Mouse (Mus musculus) heart, adult 2 months (tissue): ENCODE measurements at regions not wholly inside any gene's neighbourhood (a gene's known extent, or its start where the extent isn't known, plus 50 kb on each side); places are given as distances from the start of the nearest gene placed in this dataset.

ENCODE experiments used
- DNase-seq, 2 experiments: peaks; one replicate each; pipeline ENCODE4 v3.0.0; 2021
- H3K27ac ChIP-seq: fragments of 200-600 bp; 2 replicates; pipeline ENCODE4 v1.8.1; 2022
- H3K27me3 ChIP-seq: fragments of 200-500 bp; 2 replicates; pipeline ENCODE4 v1.6.1; 2012; ENCODE audit warnings: mild to moderate bottlenecking, low read length, inconsistent platforms, mixed read lengths; ENCODE audit not compliant: control insufficient read depth, insufficient read depth
- H3K36me3 ChIP-seq: fragments of 200-500 bp; 2 replicates; pipeline ENCODE4 v1.6.1; 2012; ENCODE audit warnings: low read length, inconsistent platforms; ENCODE audit not compliant: control insufficient read depth, insufficient read depth
- H3K4me1 ChIP-seq: fragments of 200-500 bp; 2 replicates; pipeline ENCODE4 v1.6.1; 2011; ENCODE audit warnings: low read length; ENCODE audit not compliant: control insufficient read depth, insufficient read depth
- H3K4me3 ChIP-seq: fragments of 200-600 bp; 2 replicates; pipeline ENCODE4 v1.8.1; 2022
- H3K79me2 ChIP-seq: fragments of 200-500 bp; replicated peaks from 2 replicates; pipeline ENCODE4 v1.6.1; 2012; ENCODE audit warnings: mild to moderate bottlenecking, inconsistent platforms, low read length, moderate library complexity, mixed read lengths; ENCODE audit not compliant: control insufficient read depth, insufficient read depth
- H3K9ac ChIP-seq: fragments of 200-500 bp; 2 replicates; pipeline ENCODE4 v1.6.1; 2012; ENCODE audit warnings: low read depth, mild to moderate bottlenecking, control low read depth, inconsistent platforms, low read length, mixed read lengths
- CTCF ChIP-seq: fragments of 200-600 bp; IDR thresholded peaks from 2 replicates; pipeline ENCODE4 v1.8.1; 2022; ENCODE audit warnings: antibody characterized with exemption, mild to moderate bottlenecking, moderate library complexity
- EP300 ChIP-seq: fragments of 200-500 bp; IDR thresholded peaks from 2 replicates; pipeline ENCODE4 v1.6.1; 2011; ENCODE audit warnings: low read depth, low read length, control low read depth; ENCODE audit not compliant: insufficient read depth
- POLR2A ChIP-seq: fragments of 200-500 bp; IDR thresholded peaks from 2 replicates; pipeline ENCODE4 v1.6.1; 2011; ENCODE audit warnings: mild to moderate bottlenecking, low read depth, low read length, control low read depth; ENCODE audit not compliant: insufficient read depth
- WGBS: fragments of 180-500 bp; shearing (Covaris S2); methylation state at CpG from one replicate; pipeline ENCODE4 v1.1.7; 2018; 5-methylcytosine and 5-hydroxymethylcytosine counted together
- intact Hi-C: fragments of 180-260 bp; cut with DNase I; formaldehyde crosslinking; loops from one replicate; pipeline ENCODE4 v1.15.1; 2025

- H3K27me3 ChIP-seq = no peaks in the 10 kb centered on the region
- no peak for DNase-seq
- H3K27ac ChIP-seq = no peak overlapping the region
- WGBS = 52% methylated on average over 5 of the region's 5 CpGs
- no peaks in the 10 kb centered on the region for H3K36me3 ChIP-seq
- no peak overlapping the region for H3K9ac ChIP-seq
- TF ChIP-seq CTCF (no peak), POLR2A (no peak), EP300 (no peak)
- H3K4me3 ChIP-seq = no peak overlapping the region
- H3K79me2 ChIP-seq = no peaks in the 10 kb centered on the region
- intact Hi-C loops = loop anchor here (5.0 kb wide), 1 partner anchor 277 kb away; no protein-coding TSS in a partner anchor
- peaks cover 5% of the 10 kb centered on the region for H3K4me1 ChIP-seq
Observed at GRCm38 (mm10) chr16:29730010-29730409, 150.9 kb downstream of the Opa1 start.

DNA sequence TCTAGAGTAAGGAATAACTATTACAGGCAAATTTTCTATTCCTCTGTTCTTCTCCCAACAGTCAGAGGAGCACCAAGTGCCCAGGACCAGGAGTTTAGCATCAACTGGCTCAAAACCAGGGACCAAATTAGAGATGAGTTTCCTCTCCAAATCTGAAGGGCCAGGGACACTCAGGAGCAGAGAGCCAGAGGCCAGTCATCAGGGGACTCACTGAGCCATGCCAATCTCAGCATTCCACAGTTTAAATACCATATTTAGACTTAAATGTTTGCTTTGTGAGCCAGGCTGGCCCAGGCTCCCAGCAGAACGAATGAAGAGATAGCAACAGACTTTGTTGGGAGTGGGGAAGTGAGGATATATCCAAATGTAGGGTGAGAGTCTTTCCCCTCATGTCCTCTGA is 153.8 kb downstream of the Opa1 start:
- intact Hi-C loops = loop anchor here (5.0 kb wide), 1 partner anchor 274 kb away; no protein-coding TSS in a partner anchor
- TF ChIP-seq EP300 (no peak), CTCF (no peak), POLR2A (no peak)

GRCm38 (mm10) chr16:29733847-29734246 is 154.7 kb downstream of the Opa1 start:
- Histone ChIP-seq H3K4me1 (peaks cover 8% of the 10 kb centered on the region), H3K27ac (no peak overlapping the region), H3K9ac (no peak overlapping the region), H3K36me3 (no peaks in the 10 kb centered on the region), H3K4me3 (no peak overlapping the region), H3K79me2 (no peaks in the 10 kb centered on the region), H3K27me3 (no peaks in the 10 kb centered on the region)
- intact Hi-C loops = loop anchor here (1.0 to 5.0 kb wide), 6 partner anchors 81 to 502 kb away; no protein-coding TSS in a partner anchor
- no peak for DNase-seq
- TF ChIP-seq EP300 (no peak), CTCF (no peak)
- 83% methylated on average over 10 of the region's 10 CpGs for WGBS

More for the DNA sequence above, 153.8 kb downstream of the Opa1 start:
- 41% methylated on average over 1 of the region's 1 CpGs for WGBS
- DNase-seq = no peak
- H3K4me1 ChIP-seq = peaks cover 9% of the 10 kb centered on the region
- no peak overlapping the region for H3K4me3 ChIP-seq
- H3K36me3 ChIP-seq = no peaks in the 10 kb centered on the region
- H3K27ac ChIP-seq = no peak overlapping the region
- no peak overlapping the region for H3K9ac ChIP-seq
- no peaks in the 10 kb centered on the region for H3K27me3 ChIP-seq
- H3K79me2 ChIP-seq = no peaks in the 10 kb centered on the region

GRCm38 (mm10) chr16:29734324-29734723 is 155.2 kb downstream of the Opa1 start:
- Histone ChIP-seq H3K79me2 (no peaks in the 10 kb centered on the region), H3K4me1 (peaks cover 8% of the 10 kb centered on the region), H3K27ac (peak overlapping the region; percentile 55), H3K27me3 (no peaks in the 10 kb centered on the region), H3K36me3 (no peaks in the 10 kb centered on the region), H3K4me3 (no peak overlapping the region), H3K9ac (no peak overlapping the region)
- WGBS = 5% methylated on average over 1 of the region's 1 CpGs
- intact Hi-C loops = loop anchor here (1.0 to 5.0 kb wide), 6 partner anchors 80 to 502 kb away; no protein-coding TSS in a partner anchor
- peak; percentile 57 to 62 for DNase-seq
- TF ChIP-seq CTCF (peak; percentile 90), POLR2A (no peak), EP300 (peak; percentile 60; the same call in 1 of the 2 replicates)

DNA sequence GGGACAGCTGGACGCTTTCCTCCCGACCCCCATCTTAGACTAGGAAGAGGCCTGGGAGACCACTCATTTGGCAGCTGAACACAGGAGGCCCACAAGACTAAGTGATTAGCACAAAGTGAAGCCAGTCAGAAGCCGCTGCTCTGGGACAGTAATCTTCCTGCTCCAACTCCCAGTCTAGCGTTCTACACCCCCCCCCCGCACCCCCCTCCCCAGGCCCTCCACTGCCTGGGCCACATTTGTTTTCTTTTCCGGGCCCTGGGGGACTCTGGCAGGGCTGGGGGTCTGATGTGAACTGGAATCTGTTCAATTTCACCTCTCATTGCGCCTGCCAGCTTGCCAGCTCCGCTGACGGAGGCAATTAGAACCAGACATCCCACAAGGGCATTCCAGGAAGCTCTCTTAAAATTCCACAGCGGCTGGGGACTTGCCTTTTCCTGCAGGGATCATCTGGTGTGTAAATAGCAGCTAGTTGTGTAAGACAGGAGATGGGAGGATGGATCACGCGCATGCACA is 155.7 kb downstream of the Opa1 start:
- no peaks in the 10 kb centered on the region for H3K36me3 ChIP-seq
- H3K27ac ChIP-seq = peak overlapping the region; percentile 55
- 8% methylated on average over 12 of the region's 12 CpGs for WGBS
- peak; percentile 54 to 62 for DNase-seq
- no peak for TF ChIP-seq EP300
- no peak for TF ChIP-seq CTCF
- TF ChIP-seq POLR2A = no peak
- no peak overlapping the region; the same call in 1 of the 2 replicates for H3K4me3 ChIP-seq
- intact Hi-C loops = loop anchor here (1.0 to 5.0 kb wide), 6 partner anchors 80 to 502 kb away; no protein-coding TSS in a partner anchor
- H3K27me3 ChIP-seq = no peaks in the 10 kb centered on the region
- peaks cover 8% of the 10 kb centered on the region for H3K4me1 ChIP-seq
- H3K79me2 ChIP-seq = no peaks in the 10 kb centered on the region
- no peak overlapping the region for H3K9ac ChIP-seq

- peak in 1 of 2 experiments; percentile 29 for DNase-seq
- Histone ChIP-seq H3K79me2 (no peaks in the 10 kb centered on the region), H3K4me3 (no peak overlapping the region), H3K4me1 (peaks cover 8% of the 10 kb centered on the region), H3K27ac (peak overlapping the region; percentile 20; the same call in 1 of the 2 replicates), H3K9ac (no peak overlapping the region), H3K27me3 (no peaks in the 10 kb centered on the region), H3K36me3 (no peaks in the 10 kb centered on the region)
- TF ChIP-seq EP300 = no peak
- TF ChIP-seq CTCF = no peak
- TF ChIP-seq POLR2A = no peak
- intact Hi-C loops = loop anchor here (2.0 kb wide), 2 partner anchors 79 to 211 kb away; no protein-coding TSS in a partner anchor
- 41% methylated on average over 12 of the region's 12 CpGs for WGBS
Observed at GRCm38 (mm10) chr16:29735371-29736008, 156.4 kb downstream of the Opa1 start.
